Mouse (Mus musculus): Measurements from ENCODE around the gene 1700029P11Rik.
A peak's percentile ranks its signal among the peaks of the same experiment; 100 is the strongest.

Gene 1700029P11Rik

DNA sequence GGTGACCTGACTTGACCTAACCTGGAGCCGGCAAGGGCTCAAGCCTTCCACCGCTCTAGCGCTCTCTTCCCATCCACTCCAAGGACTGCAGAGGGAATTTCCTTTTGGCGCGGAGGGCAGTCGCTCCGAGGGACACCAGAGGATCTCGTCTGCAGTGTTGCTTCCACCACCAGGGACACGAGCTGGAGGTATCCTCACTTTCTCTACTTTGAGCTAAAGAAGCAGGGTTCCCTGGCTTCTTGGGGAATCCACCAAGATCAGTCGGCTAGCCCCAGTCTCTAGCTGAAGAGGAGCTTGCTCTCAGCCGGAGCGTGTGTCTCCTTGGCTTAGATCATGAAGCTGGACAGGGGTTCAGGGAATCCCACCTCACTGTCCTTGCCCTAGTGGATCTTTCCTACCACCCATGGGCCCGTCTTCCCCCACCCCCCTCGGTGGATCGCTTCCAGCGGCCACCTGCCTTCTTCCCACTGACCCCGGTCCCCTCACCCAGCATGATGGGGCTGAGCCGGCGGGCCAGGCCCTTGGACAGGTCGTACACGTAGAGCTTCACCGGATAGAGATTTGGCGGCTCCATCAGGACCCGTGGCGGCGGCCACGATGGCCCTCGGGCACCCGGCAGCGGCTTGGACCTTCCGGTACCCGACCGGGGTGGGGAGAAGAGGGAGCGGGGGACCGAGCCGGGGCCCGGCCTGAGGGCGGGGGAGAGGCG is 35.2 kb downstream of the 1700029P11Rik start:
- peak; percentile 41 to 45 for DNase-seq

- DNase-seq = peak; percentile 99 to 100
Observed at GRCm38 (mm10) chr15:82016101-82016808, 35.9 kb downstream of the 1700029P11Rik start.

DNA sequence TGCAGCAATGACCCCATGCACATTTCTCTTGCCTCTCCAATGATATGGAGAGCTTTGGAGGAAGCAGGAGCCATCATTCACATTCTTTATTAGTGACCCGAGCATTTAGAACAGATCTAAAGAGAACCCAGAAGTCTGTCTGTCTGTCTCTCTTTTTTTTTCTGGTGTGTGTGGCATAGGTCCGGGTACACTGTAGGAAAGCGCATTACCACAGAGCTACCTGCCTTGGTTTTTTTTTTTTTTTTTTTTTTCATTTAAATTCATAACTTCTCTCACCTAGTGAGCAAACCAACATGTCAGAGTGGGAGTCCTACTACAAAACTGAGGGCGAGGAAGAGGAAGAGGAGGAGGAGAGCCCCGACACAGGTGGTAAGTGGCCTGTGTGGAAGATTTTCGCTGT is 36.5 kb downstream of the 1700029P11Rik start:
- DNase-seq = no peak

DNA sequence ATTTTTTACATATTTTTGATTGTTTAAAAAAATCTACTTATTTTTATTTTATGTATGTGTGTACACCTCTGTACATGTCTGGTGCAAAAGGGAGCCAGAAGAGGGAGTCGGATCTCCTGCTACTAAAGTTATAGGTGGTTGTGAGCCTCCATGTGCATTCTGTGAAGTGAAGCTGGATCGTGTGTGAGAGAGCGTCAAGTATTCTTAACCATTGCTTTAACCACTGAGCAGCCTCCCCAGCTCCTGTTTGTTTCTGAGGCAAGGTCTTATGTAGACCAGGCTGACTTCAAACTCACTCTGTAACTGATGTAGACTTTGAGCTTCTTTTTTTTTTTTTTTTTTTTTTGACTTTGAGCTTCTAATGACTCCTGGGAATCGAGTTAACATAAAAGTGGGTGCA is 37.1 kb downstream of the 1700029P11Rik start:
- DNase-seq = no peak

- DNase-seq = no peak
Observed at GRCm38 (mm10) chr15:82019288-82019687, 38.9 kb downstream of the 1700029P11Rik start.

GRCm38 (mm10) chr15:82022535-82023088 is 42.3 kb downstream of the 1700029P11Rik start:
- DNase-seq = peak in 1 of 2 experiments; percentile 39

- DNase-seq = no peak
Observed at GRCm38 (mm10) chr15:82023965-82024635, 43.8 kb downstream of the 1700029P11Rik start.

DNA sequence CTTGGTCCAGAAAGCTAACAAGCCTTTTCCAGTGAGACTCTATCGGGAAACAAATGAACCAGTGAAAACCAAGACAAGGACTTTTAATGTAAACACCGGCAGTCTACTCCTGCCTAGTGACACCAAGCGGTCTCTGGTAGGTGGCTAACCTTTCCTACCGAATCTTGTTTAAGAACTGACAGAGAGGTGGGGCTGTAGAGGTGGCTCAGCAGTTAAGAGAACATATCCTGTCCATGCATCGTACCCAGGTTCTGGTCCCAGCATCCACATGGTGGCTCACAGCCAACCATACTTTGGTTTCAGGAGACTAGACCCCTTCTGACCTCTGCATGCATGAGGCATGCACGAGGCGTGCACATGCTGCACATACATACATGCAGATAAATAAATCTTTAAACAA is 46.9 kb downstream of the 1700029P11Rik start:
- no peak for DNase-seq

DNA sequence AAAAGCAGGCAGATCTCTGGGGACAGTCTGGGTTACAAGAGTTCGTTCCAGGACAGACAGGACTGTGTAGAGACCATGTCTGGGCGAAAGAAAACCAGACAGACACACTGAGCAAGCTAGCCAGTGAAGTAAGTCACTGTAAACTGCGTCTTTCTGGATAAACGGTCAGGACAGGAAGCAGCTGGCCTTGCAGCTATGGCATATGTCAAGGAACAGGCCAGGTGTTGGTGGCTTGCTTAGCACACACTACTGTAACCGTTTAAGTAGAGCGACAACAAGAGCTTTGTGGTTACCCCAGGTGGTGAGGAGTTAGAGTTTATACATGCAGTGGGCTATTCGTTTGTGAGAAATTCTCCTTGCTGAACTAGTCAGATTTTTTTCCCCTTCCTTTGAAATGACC is 47.4 kb downstream of the 1700029P11Rik start:
- no peak for DNase-seq

Data from lung, postnatal 4 days (tissue).